Mouse (Mus musculus) thymus, postnatal 25 days (tissue): ENCODE data around the gene Dhrs3.

Source experiments
- DNase-seq: peaks from one replicate; pipeline ENCODE4 v3.0.0; 2022

Dhrs3 gene

GRCm38 (mm10) chr4:144977057-144977456, 84.4 kb downstream of the Dhrs3 start:
- DNase-seq: no peak
